Mouse (Mus musculus) liver, embryonic 11.5 days (tissue): ENCODE measurements around the gene Gm17949. TPM values are rescaled to one million over a fixed set of nuclear protein-coding genes. Genes with fewer than 3 reads are reported as not detected.

ENCODE experiments used
- ATAC-seq: fragments of 200-750 bp; cut with Nextera tagmentation; replicated peaks from 2 replicates; pipeline ENCODE4 v1.8.0; 2017; ENCODE audit warnings: moderate number of reproducible peaks, mild to moderate bottlenecking, moderate TSS enrichment, moderate library complexity; ENCODE audit not compliant: low FRiP score
- DNase-seq: peaks from one replicate; pipeline ENCODE4 v3.0.0-alpha.2; 2017; ENCODE audit warnings: low spot score
- H3K27ac ChIP-seq: fragments of 300-500 bp; sonication (generic); 2 replicates; pipeline ENCODE4 v1.5.1; 2014; ENCODE audit warnings: mild to moderate bottlenecking, low read depth, low read length, control low read depth
- H3K27me3 ChIP-seq: fragments of 300-500 bp; sonication (generic); replicated peaks from 2 replicates; pipeline ENCODE4 v1.6.1; 2014; ENCODE audit warnings: low read length, mixed read lengths; ENCODE audit not compliant: control insufficient read depth, insufficient read depth
- H3K36me3 ChIP-seq: fragments of 300-500 bp; sonication (generic); 2 replicates; pipeline ENCODE4 v1.6.1; 2014; ENCODE audit warnings: mild to moderate bottlenecking, low read length, moderate library complexity, mixed read lengths; ENCODE audit not compliant: control insufficient read depth, insufficient read depth
- H3K4me1 ChIP-seq: fragments of 300-500 bp; sonication (generic); replicated peaks from 2 replicates; pipeline ENCODE4 v1.6.1; 2014; ENCODE audit warnings: low read length, mixed read lengths; ENCODE audit not compliant: control insufficient read depth, insufficient read depth
- H3K4me2 ChIP-seq: fragments of 300-500 bp; sonication (generic); 2 replicates; pipeline ENCODE4 v1.6.1; 2014; ENCODE audit warnings: mild to moderate bottlenecking, control low read depth, moderate library complexity
- H3K4me3 ChIP-seq: fragments of 300-500 bp; sonication (generic); 2 replicates; pipeline ENCODE4 v1.5.1; 2014; ENCODE audit warnings: low read depth, low read length, control low read depth
- H3K9ac ChIP-seq: fragments of 300-500 bp; sonication (generic); 2 replicates; pipeline ENCODE4 v1.6.1; 2014; ENCODE audit warnings: low read depth, low read length, control low read depth
- H3K9me3 ChIP-seq: fragments of 300-500 bp; sonication (generic); 2 replicates; pipeline ENCODE4 v1.6.1; 2016; ENCODE audit warnings: low read length, inconsistent platforms, mixed read lengths; ENCODE audit not compliant: control insufficient read depth
- WGBS: fragments of 180-500 bp; shearing (Covaris S2); extraction: QIAGEN DNeasy Blood & Tissue Kit; methylation state at CpG from one replicate; pipeline ENCODE4 v1.1.7; 2014; 5-methylcytosine and 5-hydroxymethylcytosine counted together
- polyA plus RNA-seq: library from polyadenylated mRNA; unstranded; fragments of >200 nt; fragmentation: Nextera tagmentation; extraction: Ambion mirVana; gene quantifications from 2 replicates; pipeline ENCODE4 v1.2.1, GENCODE M21; 2014

Gene Gm17949
- polyA plus RNA-seq, 1 experiment from 2014 or later = 0.33 TPM

DNA sequence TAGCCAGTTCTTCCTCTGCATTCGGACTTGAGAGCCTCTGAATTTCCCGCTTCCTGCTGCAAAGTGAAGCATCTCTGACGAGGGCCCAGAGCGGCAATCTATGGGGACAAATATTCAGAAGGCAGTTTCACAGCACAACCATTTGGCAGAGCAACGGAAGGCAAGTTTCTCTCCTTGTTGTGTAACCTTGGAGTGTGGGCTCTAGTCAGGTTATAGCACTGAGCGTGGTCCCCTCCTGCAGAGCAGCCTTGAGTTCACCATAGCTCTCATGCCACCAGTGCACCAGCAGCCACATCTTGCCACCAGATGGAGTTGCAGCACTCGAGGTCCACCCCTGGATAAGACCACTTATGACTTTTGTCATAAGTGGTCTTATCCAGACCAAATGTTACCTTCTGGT lies 22.8 kb upstream of the Gm17949 start:
- WGBS = 81% methylated on average over 7 of the region's 7 CpGs
- Histone ChIP-seq H3K4me3 (no peak overlapping the region), H3K9me3 (no peaks in the 10 kb centered on the region), H3K9ac (no peak overlapping the region), H3K4me2 (no peak overlapping the region), H3K4me1 (peaks cover 8% of the 10 kb centered on the region), H3K36me3 (peaks cover 16% of the 10 kb centered on the region), H3K27me3 (no peaks in the 10 kb centered on the region), H3K27ac (no peak overlapping the region)
- DNase-seq = no peak
- ATAC-seq = no peak

DNA sequence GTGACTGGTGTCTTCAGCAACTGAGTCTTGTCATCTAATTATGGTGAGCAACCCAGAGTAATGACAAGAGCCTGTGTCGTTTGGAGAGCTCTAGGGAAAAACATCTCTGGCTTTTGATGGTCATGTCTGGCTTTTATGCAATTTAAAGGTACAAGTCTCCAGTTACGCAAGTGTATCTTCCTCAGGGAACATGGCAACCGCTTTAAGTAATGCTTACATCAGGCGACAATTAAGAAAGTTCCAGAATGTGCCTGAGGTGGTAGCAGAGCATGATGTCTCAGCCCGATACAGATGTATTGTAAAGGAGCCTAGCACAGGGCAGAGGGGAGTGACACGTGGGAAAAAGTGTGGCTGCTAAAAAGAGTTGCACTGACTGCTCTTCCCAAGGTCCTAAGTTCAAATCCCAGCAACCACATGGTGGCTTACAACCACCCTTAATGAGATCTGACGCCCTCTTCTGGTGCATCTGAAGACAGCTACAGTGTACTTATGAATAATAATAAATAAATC lies 22.3 kb upstream of the Gm17949 start:
- Histone ChIP-seq H3K9ac (no peak overlapping the region), H3K27ac (no peak overlapping the region), H3K4me2 (peak overlapping the region; percentile 79), H3K4me1 (peaks cover 8% of the 10 kb centered on the region), H3K9me3 (no peaks in the 10 kb centered on the region), H3K36me3 (peaks cover 21% of the 10 kb centered on the region), H3K27me3 (no peaks in the 10 kb centered on the region), H3K4me3 (peak overlapping the region; percentile 83)
- no peak for DNase-seq
- ATAC-seq = no peak
- 67% methylated on average over 7 of the region's 7 CpGs for WGBS

DNA sequence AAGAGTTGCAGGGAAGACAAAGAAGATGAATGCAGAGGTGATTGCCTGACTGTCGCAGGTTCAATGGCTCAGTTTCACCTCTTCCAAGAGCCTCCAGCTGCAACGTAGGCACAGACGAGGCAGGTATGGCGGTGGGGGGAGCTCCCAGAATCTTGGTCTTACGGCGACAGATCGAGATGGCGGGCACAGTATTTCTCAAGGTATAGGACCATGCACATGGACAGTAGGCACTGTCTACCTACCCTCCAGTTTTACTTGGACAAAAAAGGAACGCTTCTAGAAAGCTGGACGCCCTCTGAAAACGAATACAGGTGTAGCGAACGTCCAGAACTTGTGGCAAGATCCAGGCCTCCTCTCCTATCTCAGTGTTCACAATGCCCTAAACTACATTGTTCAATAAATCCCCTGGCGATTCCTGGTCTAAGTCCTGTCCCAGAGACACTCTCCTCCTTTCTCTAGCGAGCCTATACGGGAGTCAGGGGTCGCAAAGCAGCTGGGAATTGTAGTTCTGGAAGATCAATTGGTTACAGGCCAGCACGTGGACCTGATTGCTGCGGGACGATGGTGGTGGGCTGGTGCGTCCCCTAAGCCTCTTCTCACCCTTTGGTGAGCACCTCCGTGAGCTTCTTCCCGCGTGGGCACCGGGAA lies 21.7 kb upstream of the Gm17949 start:
- H3K4me1 ChIP-seq = peaks cover 8% of the 10 kb centered on the region
- peak overlapping the region; percentile 28; the same call in 1 of the 2 replicates for H3K27ac ChIP-seq
- 2% methylated on average over 25 of the region's 25 CpGs for WGBS
- H3K9me3 ChIP-seq = no peaks in the 10 kb centered on the region
- H3K9ac ChIP-seq = peak overlapping the region; percentile 87
- DNase-seq (peak; percentile 56), ATAC-seq (peak; percentile 87)
- no peaks in the 10 kb centered on the region for H3K27me3 ChIP-seq
- H3K4me2 ChIP-seq = peak overlapping the region; percentile 79
- peak overlapping the region; percentile 83 for H3K4me3 ChIP-seq
- peaks cover 26% of the 10 kb centered on the region for H3K36me3 ChIP-seq

DNA sequence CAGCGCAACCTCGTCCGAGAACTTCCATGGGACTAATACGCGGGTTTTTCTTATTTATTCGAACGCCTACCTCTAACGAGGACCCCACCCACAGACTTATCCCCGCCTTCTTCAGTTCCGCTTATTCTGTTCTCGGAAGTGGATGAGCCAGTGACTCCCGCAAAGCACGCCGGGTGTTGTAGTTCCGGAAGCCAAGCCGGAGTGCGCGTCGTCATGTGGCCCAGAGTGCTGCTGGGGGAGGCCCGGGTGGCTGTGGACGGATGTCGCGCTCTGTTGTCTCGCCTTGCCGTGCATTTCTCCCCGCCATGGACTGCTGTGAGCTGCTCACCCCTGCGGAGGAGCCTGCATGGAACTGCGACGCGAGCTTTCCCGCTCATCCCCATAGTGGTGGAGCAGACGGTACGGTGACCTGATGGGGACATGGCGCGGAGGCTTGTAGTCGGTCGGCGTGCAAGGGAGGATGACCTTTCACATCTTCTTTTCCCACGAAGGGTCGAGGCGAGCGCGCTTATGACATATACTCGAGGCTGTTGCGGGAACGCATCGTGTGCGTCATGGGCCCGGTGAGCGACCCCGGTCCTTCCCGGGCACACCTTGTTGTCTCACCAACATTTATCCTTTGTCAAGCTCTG lies 21.0 kb upstream of the Gm17949 start, which contains the start of gene Clpp:
Gene Clpp (plus strand): TSS at position 191 of the 632 bp plus-strand sequence.
- H3K4me2 ChIP-seq = peak within 1 kb of the TSS; percentile 79
- H3K27me3 ChIP-seq = no peaks in the 10 kb centered on the region
- ATAC-seq = peak; percentile 94
- no peaks in the 10 kb centered on the region for H3K9me3 ChIP-seq
- WGBS = under 1% methylated on average over 52 of the region's 52 CpGs
- peak within 1 kb of the TSS; percentile 28 for H3K27ac ChIP-seq
- H3K36me3 ChIP-seq = peaks cover 31% of the 10 kb centered on the region
- H3K9ac ChIP-seq = peak within 1 kb of the TSS; percentile 87
- H3K4me1 ChIP-seq = peaks cover 8% of the 10 kb centered on the region
- peak; percentile 95 for DNase-seq
- H3K4me3 ChIP-seq = peak within 1 kb of the TSS; percentile 83

DNA sequence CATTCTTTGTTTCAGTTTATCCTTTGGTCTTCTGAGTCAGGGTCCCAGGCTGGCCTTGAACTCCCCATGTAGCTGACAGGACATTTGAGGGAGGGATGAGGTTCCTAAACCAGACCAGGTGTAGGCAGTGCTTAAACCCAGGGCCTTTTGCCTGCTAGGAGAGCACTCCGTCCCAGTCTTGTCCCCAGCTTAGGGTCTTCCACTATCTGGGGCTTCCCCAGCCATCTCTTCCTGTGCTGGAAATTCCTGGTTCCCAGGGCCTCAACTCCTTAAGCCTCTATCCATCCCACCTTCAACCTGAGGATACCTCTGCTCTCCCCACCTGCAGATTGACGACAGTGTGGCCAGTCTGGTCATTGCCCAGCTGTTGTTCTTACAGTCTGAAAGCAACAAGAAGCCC lies 20.3 kb upstream of the Gm17949 start:
- no peak overlapping the region for H3K27ac ChIP-seq
- H3K4me3 ChIP-seq = peak overlapping the region; percentile 83
- peaks cover 8% of the 10 kb centered on the region for H3K4me1 ChIP-seq
- no peaks in the 10 kb centered on the region for H3K27me3 ChIP-seq
- ATAC-seq (no peak), DNase-seq (no peak)
- H3K9me3 ChIP-seq = no peaks in the 10 kb centered on the region
- WGBS = 58% methylated on average over 2 of the region's 2 CpGs
- peak overlapping the region; percentile 79 for H3K4me2 ChIP-seq
- H3K36me3 ChIP-seq = peaks cover 38% of the 10 kb centered on the region
- H3K9ac ChIP-seq = peak overlapping the region; percentile 87

DNA sequence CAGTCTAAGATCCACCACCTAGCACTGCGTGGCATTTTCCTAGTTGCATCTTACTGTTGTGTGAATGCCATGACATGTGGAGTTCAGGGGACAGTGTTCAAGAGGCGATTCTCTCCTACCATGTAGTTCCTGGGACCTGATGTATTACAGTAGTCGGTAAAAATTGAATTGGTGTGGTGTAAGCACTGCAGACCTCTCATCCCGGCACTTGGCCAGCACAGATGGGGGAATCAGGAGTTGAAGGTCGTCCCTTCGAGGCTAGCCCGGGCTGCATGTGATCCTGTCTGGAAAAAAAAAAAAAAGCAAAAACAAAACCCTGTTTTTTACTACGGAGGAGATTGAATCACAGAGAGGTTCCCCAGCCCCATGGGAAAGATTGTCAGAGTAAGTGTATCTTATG lies 16.2 kb upstream of the Gm17949 start:
- ATAC-seq (no peak), DNase-seq (no peak)
- no peak overlapping the region for H3K4me2 ChIP-seq
- WGBS = 90% methylated on average over 8 of the region's 8 CpGs
- H3K4me1 ChIP-seq = peaks cover 19% of the 10 kb centered on the region
- H3K36me3 ChIP-seq = peaks cover 47% of the 10 kb centered on the region
- no peak overlapping the region for H3K27ac ChIP-seq
- no peak overlapping the region for H3K4me3 ChIP-seq
- no peaks in the 10 kb centered on the region for H3K9me3 ChIP-seq
- H3K27me3 ChIP-seq = no peaks in the 10 kb centered on the region
- no peak overlapping the region for H3K9ac ChIP-seq

DNA sequence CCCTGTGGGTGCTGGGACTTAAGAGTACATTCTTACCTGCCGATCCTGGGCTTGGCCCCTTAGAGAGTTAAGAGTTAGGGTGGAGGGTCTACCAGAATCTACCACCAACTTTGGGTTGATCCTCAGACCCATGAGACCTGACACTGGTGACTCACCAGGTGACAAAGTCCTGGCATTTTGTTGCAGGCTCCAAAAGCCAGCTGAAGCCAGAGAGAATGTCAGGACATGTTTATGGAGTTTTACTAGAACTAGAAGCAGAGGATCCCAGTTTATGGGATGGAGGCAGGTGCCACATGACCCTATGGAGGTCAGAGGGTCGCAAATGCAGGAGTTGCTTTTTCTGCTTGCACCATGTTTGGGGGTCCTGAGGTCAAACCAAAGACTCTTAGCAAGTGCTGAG lies 14.8 kb upstream of the Gm17949 start:
- H3K4me1 ChIP-seq = peaks cover 14% of the 10 kb centered on the region
- H3K27me3 ChIP-seq = no peaks in the 10 kb centered on the region
- peak overlapping the region; percentile 84 for H3K4me3 ChIP-seq
- 0 out of 2 replicates have a peak overlapping the region, but pooled peaks have one; percentile 0 for H3K9ac ChIP-seq
- peaks cover 44% of the 10 kb centered on the region for H3K36me3 ChIP-seq
- DNase-seq = no peak
- WGBS = 66% methylated on average over 2 of the region's 2 CpGs
- peak overlapping the region; percentile 88 for H3K4me2 ChIP-seq
- no peak for ATAC-seq
- H3K27ac ChIP-seq = no peak overlapping the region
- no peaks in the 10 kb centered on the region for H3K9me3 ChIP-seq

DNA sequence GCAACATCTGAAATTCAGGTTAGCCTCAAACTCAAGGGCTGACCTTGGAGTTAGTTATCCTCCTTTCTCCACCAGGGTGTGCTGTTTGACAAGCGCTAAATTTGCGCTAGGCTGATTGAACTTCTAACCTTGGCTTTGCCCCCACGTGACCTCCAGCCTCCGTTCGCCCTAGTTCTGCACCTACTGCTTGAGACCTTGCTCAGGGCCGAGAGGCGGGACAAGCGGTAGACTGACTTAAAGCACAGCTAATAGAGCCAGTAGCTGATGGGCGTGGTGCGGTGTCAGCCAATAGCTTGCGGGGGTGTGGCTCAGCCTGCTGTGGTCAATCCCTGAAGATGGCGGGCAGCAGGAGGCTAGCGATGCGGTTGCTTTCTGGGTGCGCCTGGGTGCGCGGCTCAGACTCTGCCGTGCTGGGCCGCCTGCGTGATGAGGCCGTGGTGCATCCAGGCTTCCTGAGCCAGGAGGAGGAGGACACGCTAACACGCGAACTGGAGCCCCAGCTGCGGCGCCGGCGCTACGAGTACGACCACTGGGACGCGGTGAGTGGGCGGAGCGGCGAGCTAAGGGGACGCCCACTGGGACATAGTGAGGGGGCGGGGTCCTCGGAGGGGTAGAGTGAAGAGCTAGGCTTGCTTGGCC lies 14.1 kb upstream of the Gm17949 start, which contains the start of gene Alkbh7:
Gene Alkbh7 (plus strand): TSS at position 311 of the 639 bp plus-strand sequence.
- Histone ChIP-seq H3K4me2 (peak within 1 kb of the TSS; percentile 88), H3K4me1 (peaks cover 17% of the 10 kb centered on the region), H3K4me3 (peak within 1 kb of the TSS; percentile 84), H3K27me3 (no peaks in the 10 kb centered on the region), H3K9me3 (no peaks in the 10 kb centered on the region), H3K9ac (peak within 1 kb of the TSS; percentile 73), H3K36me3 (peaks cover 42% of the 10 kb centered on the region), H3K27ac (peak within 1 kb of the TSS; percentile 48; the same call in 1 of the 2 replicates)
- DNase-seq = peak; percentile 88
- under 1% methylated on average over 38 of the region's 38 CpGs for WGBS
- ATAC-seq = peak; percentile 99
